Mouse (Mus musculus): ENCODE results near the gene Olfr270. TPM values are rescaled to one million over a fixed set of nuclear protein-coding genes. Genes with fewer than 3 reads are reported as not detected.

Olfr270 gene
- polyA plus RNA-seq, 1 experiment from 2014 or later: not detected

Other genes with a start within 250 kb of the Olfr270 start
- gene Olfr275, start 149.9 kb upstream of the Olfr270 start, polyA plus RNA-seq (2015; fragmentation: Nextera tagmentation; extraction: Ambion mirVana): not detected in 2 replicates
- gene Olfr273, start 105.3 kb upstream of the Olfr270 start, polyA plus RNA-seq (2015; fragmentation: Nextera tagmentation; extraction: Ambion mirVana): not detected in 2 replicates
- gene Olfr272, start 45.4 kb upstream of the Olfr270 start, polyA plus RNA-seq (2015; fragmentation: Nextera tagmentation; extraction: Ambion mirVana): not detected in 2 replicates
- gene Nipsnap3a, start 24.7 kb downstream of the Olfr270 start, polyA plus RNA-seq (2015; fragmentation: Nextera tagmentation; extraction: Ambion mirVana): not detected in 2 replicates
- gene Nipsnap3b, start 47.3 kb downstream of the Olfr270 start, polyA plus RNA-seq (2015; fragmentation: Nextera tagmentation; extraction: Ambion mirVana): 146 and 162 TPM in 2 replicates
- gene Abca1, start 195.3 kb downstream of the Olfr270 start, polyA plus RNA-seq (2015; fragmentation: Nextera tagmentation; extraction: Ambion mirVana): 2.3 and 2.4 TPM in 2 replicates

All from intestine, embryonic 16.5 days (tissue).